Mouse (Mus musculus): ENCODE measurements around the gene Lrfn2. TPM values are rescaled to one million over a fixed set of nuclear protein-coding genes. Genes with fewer than 3 reads are reported as not detected.

The Lrfn2 gene
- total RNA-seq, 2 experiments from 2014 or later, result 0.13 to 0.24 TPM

- DNase-seq, result no peak
These were observed 102.9 kb downstream of the Lrfn2 start for GRCm38 (mm10) chr17:49035052-49035451.

- no peak for DNase-seq
These were observed 105.2 kb downstream of the Lrfn2 start for GRCm38 (mm10) chr17:49037163-49037950.

DNA sequence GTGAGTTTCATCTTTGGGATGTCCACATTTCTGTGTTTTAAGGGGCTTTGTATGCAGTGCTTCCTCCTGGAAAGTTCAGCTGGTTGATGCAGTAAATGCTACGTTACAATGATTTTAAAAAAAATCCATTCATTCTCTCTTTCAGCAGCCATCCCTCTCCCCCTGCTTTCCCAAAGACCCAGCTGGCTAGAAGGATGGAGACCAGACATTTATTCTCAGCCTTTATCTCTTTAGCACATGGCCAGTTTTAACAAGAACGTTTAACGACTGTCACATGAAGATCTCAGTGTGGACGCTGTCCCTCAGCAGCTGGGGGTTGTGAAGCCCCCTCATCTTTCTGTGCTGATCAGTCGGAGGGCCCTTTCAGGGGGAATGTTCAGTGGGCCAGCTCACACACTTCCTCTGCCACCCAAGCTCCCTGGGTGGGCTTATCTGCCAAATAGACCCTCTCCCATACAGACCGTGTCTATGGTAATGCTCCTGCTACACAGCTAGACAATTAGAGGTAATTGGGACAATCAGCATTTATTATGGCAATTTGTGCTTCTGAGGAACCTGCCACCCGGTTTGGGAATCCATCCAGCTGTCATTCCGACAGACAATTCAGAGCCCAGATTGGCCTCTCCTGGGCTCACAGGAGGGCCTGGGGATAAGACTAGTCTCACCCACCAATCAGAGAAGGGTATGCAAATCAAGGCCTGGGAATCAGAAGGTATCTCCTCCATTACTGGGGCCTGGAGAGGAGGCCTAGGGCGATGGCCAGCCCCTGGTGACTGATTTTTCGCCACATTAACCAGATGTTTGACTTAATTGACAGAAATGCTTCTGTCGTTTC is 111.8 kb downstream of the Lrfn2 start:
- DNase-seq, result no peak

DNA sequence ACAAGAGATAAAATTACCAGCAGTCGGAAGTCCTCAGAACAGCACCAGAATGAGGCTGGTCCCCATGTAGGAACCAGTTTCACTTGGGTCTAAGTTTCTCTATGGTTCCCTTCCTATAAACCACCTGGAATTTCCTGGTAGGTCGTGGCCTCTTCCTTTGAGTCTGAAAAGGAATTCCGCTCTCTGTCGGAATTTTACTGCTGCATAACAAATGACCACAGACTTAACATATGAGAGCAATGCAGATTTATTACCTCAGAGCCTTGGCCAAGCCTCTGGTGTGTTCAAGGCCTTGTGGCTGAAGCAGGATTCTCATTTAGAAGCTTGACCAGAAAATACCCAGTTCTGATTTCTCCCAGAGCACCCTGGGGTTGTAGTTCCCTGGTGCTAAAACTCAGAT is 115.7 kb downstream of the Lrfn2 start:
- DNase-seq, result no peak

- DNase-seq, result no peak
These were observed 119.1 kb downstream of the Lrfn2 start for GRCm38 (mm10) chr17:49051231-49051630.

- no peak for DNase-seq
These were observed 129.0 kb downstream of the Lrfn2 start for GRCm38 (mm10) chr17:49061141-49061540.

GRCm38 (mm10) chr17:49063789-49064188 is 131.6 kb downstream of the Lrfn2 start:
- DNase-seq, result no peak

- no peak for DNase-seq
These were observed 132.3 kb downstream of the Lrfn2 start for GRCm38 (mm10) chr17:49064526-49064925.

DNA sequence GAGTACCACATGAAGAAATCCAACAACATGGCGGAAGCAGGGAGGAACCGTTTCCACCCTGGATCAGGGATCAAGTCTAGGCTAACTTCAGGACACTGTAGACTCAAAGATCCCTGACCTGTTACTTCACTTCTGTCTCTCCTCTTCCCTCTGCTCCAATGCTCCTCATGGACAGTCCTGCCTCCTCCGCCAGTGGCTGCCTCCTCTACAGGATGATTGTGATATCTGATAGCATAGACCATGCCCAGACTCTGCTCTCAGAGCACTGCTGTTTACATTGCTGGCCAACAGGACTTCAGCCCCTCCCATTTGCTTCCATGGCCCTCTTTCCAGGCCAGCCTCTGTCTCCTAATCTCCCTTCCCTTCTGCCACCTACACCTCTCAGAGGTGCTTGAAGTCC is 132.9 kb downstream of the Lrfn2 start:
- DNase-seq, result no peak

DNA sequence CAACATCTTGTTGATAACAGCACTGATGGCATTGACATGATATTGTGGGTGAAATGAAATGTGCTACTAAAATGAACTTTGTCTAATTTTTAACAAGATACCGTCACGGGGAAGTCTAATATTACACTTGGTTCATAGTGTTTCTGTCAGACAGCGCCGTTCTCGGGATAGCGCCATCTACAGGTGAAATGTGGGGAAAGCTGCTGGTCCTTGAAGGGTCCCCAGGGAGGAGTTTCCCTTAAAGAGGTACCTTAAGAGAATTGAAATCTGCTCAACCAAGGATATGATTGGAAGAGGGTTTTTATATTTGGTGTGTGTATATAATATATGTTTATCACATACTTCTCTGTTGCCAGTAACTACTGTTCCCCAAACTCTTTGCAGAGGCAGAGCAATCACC is 134.6 kb downstream of the Lrfn2 start:
- no peak for DNase-seq

DNA sequence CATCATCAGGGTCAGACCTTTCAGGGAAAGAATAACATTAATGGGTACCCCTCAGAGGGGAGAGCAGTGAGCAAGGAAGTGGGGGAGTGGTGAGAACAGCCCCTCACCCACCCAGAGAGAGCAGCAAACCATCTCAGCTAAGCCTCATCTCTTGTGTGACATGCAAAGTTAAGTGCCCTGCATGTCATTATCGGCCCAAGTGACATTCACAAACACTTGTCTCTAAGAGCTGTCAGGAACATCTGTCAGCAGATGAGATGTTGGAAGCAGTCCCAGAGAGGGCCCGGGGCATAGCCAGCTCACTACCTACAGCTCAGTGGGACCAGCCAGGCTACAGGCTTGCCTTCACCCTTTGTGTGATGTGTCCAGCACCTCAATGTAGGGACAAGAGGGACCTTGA is 146.0 kb downstream of the Lrfn2 start:
- DNase-seq, result no peak

- DNase-seq, result no peak
These were observed 147.5 kb downstream of the Lrfn2 start for GRCm38 (mm10) chr17:49079647-49080046.

DNA sequence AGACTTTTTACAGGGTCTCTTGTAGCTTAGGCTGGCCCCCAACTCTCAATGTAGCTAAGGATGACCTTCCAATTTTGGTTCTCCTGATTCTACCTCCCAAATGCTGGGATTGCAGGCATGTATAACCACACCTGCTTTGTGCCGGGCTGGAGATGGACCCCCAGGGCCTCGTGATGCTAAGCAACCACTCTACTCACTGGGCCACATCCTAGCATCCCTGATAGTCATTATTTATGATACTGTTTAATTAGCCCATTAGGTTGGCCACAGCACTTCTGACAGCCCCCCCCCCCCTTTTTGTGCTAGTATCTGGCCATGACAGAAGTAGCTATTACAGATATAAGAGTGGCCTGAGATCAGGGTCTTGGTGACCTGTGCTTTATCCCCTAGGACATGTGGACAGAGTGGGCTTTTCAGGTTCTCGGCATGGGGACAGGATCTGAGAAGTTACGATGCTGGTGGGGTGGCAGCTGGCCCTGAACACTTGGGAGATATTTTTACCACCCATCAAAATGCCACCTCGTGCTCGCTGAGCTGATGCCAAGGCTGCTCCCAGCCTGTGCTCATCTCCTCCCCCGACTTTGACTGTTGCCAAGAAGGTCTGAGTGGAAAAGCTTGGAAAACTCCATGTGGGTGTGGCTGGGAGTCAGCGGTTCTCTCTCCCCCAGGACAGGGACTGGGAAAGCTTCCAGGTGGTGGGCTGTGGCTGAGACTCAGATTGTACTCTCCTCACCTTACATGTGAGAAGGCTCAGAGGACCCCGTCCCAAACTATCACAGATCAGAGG is 151.6 kb downstream of the Lrfn2 start:
- DNase-seq, result no peak

- DNase-seq, result no peak
These were observed 152.9 kb downstream of the Lrfn2 start for GRCm38 (mm10) chr17:49085111-49085510.

DNA sequence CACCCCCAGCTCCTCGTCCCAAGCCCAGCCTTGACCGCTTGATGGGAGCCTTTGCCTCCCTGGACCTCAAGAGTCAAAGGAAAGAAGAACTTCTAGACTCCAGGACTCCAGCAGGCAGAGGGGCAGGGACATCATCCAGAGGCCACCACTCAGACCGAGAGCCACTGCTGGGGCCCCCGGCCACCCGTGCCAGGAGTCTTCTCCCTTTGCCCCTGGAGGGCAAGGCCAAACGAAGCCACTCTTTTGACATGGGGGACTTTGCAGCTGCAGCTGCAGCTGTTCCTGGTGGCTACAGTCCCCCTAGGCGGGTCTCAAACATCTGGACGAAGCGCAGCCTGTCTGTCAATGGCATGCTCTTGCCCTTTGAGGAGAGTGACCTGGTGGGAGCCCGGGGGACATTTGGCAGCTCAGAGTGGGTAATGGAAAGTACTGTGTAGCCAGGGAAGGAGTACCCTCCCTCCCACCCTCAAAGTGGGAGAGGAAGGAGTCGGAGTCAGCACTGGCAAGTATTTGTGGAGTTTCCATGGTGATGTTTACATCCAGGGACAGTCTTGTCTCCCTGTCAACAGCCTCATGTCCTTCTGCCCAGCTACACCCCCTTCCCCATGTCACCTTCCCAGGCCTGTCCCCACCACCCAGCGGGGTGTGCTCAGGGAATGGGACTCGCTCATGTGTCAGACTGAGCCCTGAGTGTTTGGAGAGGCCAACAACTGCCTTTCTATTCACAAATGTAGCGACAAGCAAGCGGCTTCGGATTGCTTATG is 164.8 kb downstream of the Lrfn2 start:
- no peak for DNase-seq

DNA sequence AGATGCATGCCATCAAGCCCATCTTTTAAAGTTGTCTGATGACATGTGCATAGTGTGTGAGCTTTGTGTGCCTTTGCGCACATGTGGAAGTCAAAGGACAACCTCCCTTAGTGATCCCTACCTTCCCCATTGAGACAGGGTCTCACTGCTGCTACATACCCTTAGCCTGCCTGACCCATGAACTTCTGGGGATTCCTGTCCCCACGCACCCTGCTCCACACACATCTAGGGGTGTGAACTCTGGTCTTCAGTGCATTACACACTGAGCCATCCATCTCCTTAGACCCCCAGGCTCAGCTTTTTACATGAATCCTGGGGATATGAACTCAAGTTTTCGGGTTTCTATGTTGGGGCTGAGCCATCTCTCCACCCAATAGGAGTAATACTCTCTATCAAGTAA is 179.2 kb downstream of the Lrfn2 start:
- DNase-seq, result no peak

- no peak for DNase-seq
These were observed 179.7 kb downstream of the Lrfn2 start for GRCm38 (mm10) chr17:49111911-49112310.

GRCm38 (mm10) chr17:49113336-49113735 is 181.2 kb downstream of the Lrfn2 start:
- DNase-seq, result no peak

- DNase-seq, result no peak
These were observed 192.0 kb downstream of the Lrfn2 start for GRCm38 (mm10) chr17:49124166-49124565.

DNA sequence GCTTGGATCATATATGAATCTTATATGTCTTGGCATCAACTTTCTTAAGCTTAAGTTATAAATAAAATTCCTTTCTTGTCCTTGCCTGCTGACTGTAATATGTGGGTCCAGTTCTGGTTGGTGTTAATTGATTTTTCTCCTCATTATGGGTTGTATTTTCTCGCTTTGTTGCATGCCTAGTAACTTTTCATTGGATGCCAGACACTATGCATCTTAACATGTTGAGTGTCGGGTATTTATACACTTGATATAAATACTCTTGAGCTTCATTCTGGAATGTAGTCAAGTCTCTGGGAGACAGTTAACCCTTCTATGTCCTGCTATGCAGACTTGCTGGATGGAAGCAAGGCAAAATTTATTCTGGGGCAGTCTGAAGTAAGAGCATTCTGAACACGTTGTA is 192.5 kb downstream of the Lrfn2 start:
- no peak for DNase-seq

Data from gastrocnemius, postnatal 25 days (tissue).